Mouse (Mus musculus) embryonic facial prominence, embryonic 10.5 days (tissue): ENCODE measurements around the gene Fam19a1. TPM values are rescaled to one million over a fixed set of nuclear protein-coding genes. Genes with fewer than 3 reads are reported as not detected.

Experiments
- DNase-seq: peaks from one replicate; pipeline ENCODE4 v3.0.0-alpha.2; 2017; ENCODE audit warnings: low spot score
- H3K27ac ChIP-seq: fragments of 300-500 bp; sonication (generic); replicated peaks from 2 replicates; pipeline ENCODE4 v1.5.1; 2016; ENCODE audit warnings: mild to moderate bottlenecking
- H3K27me3 ChIP-seq: fragments of 300-500 bp; sonication (generic); replicated peaks from 2 replicates; pipeline ENCODE4 v1.6.1; 2016; ENCODE audit warnings: low read depth, mild to moderate bottlenecking; ENCODE audit not compliant: poor library complexity, severe bottlenecking
- H3K36me3 ChIP-seq: fragments of 300-500 bp; sonication (generic); replicated peaks from 2 replicates; pipeline ENCODE4 v1.6.1; 2016; ENCODE audit warnings: mild to moderate bottlenecking, moderate library complexity
- H3K4me1 ChIP-seq: fragments of 300-500 bp; sonication (generic); 2 replicates; pipeline ENCODE4 v1.6.1; 2016
- H3K4me3 ChIP-seq: fragments of 300-500 bp; sonication (generic); 2 replicates; pipeline ENCODE4 v1.5.1; 2016; ENCODE audit warnings: mild to moderate bottlenecking, moderate library complexity
- H3K9me3 ChIP-seq: fragments of 300-500 bp; sonication (generic); 2 replicates; pipeline ENCODE4 v1.6.1; 2016; ENCODE audit warnings: mild to moderate bottlenecking
- WGBS: fragments of 180-500 bp; shearing (Covaris S2); methylation state at CpG from one replicate; pipeline ENCODE4 v1.1.7; 2016; 5-methylcytosine and 5-hydroxymethylcytosine counted together
- polyA plus RNA-seq: library from polyadenylated mRNA; unstranded; fragments of >200 nt; fragmentation: Nextera tagmentation; extraction: Ambion mirVana; gene quantifications from 2 replicates; pipeline ENCODE4 v1.2.1, GENCODE M21; 2016

The Fam19a1 gene
- polyA plus RNA-seq, 1 experiment from 2014 or later: 0.82 TPM

DNA sequence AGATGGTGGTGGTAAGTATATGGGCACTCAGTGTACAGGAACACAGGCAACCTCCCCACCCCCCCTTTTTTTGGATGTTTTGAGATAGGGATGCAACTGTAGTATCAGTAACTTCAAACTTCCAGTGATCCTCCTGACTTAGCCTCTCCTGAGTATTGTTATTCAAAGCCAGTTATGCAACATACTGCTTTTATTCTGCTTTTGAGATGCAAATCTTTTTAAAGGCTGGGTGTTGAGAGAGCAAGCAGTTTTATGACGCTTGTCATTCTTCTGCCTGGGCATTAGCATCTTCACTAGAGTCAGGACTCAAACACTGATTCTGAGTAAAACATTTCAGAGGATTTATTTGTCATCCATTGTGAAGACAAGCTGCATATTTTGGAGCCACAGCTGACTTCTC, 271.5 kb downstream of the Fam19a1 start:
- 73% methylated on average over 1 of the region's 1 CpGs for WGBS
- no peak overlapping the region for H3K4me3 ChIP-seq
- no peaks in the 10 kb centered on the region for H3K36me3 ChIP-seq
- DNase-seq: no peak
- H3K4me1 ChIP-seq: no peaks in the 10 kb centered on the region
- no peak overlapping the region for H3K27ac ChIP-seq
- H3K27me3 ChIP-seq: no peaks in the 10 kb centered on the region
- no peaks in the 10 kb centered on the region for H3K9me3 ChIP-seq

DNA sequence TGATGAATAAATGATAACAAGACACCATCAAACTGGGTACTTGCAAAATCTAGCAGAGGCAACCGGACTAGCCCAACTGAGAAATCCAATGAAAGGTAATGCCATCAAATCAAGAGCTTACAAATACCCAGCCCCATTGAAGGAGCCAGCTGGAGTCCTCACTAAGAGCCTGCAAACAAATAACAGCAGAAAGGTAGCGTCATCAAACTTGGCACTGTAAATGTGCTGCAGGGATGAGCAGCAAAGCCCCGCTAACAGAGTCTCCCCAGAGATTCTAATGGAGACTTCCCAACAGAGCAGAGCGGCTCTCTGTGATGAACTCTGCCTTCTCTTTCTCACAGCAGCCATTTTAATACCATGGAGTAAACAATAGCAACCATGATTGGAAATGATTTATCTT, 305.9 kb downstream of the Fam19a1 start:
- Histone ChIP-seq H3K4me1 (no peaks in the 10 kb centered on the region), H3K27ac (no peak overlapping the region), H3K36me3 (no peaks in the 10 kb centered on the region), H3K9me3 (no peaks in the 10 kb centered on the region), H3K4me3 (no peak overlapping the region), H3K27me3 (no peaks in the 10 kb centered on the region)
- 76% methylated on average over 4 of the region's 4 CpGs for WGBS
- no peak for DNase-seq

DNA sequence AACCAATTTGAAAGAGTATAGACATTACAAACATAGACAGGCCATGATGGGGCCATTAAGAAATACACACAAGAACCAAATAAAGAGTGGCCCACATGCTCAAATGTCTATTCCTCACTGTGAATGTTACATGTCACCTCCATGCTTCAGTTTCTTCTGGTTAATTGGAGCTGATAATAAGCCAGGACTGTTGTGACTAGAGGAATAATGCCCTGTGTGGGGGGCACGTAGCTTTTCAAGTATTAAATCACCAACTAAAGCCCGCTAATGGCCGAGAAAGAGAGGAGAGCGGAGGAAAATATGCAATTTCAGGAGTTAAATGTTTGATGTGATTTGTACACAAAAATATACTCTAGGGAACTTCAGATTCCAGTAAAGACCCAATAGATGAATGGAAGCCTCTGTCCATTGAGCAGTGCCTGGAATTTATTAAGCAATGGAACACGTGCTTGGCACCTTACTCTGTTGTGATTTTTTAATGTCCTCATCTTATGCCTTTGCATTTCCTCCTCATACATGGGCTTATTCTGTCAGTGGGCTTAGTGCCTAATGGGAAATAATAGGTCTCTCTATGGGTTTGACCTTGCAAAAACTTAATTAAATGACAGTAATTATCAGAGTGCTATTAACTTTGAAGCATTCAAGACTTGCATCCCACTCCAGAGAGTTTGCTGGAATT, 306.9 kb downstream of the Fam19a1 start:
- Histone ChIP-seq H3K27me3 (no peaks in the 10 kb centered on the region), H3K4me1 (no peaks in the 10 kb centered on the region), H3K9me3 (no peaks in the 10 kb centered on the region), H3K4me3 (no peak overlapping the region), H3K27ac (no peak overlapping the region), H3K36me3 (no peaks in the 10 kb centered on the region)
- DNase-seq: no peak
- WGBS: 82% methylated on average over 5 of the region's 5 CpGs

DNA sequence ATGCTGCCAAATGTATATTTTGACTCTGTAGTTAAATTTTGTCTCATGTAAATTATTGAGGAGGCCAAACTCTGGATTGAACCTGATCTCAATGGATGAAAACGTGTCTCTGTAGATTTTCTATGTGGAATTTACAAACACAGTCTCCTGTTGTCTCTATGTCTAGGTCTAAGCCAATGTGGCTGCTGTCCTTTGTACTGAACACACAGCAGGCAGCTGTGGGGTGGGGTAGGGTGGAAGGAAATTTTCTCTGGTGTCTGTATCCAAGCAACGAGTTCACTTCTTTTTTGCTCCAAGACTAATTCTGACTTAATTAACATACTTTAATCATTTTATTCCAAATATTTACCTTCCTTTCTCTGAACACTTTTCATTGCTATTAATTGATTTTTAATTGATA, 307.6 kb downstream of the Fam19a1 start:
- Histone ChIP-seq H3K36me3 (no peaks in the 10 kb centered on the region), H3K9me3 (no peaks in the 10 kb centered on the region), H3K4me1 (no peaks in the 10 kb centered on the region), H3K27me3 (no peaks in the 10 kb centered on the region), H3K4me3 (no peak overlapping the region), H3K27ac (no peak overlapping the region)
- WGBS: 44% methylated on average over 2 of the region's 2 CpGs
- peak; percentile 27 for DNase-seq

DNA sequence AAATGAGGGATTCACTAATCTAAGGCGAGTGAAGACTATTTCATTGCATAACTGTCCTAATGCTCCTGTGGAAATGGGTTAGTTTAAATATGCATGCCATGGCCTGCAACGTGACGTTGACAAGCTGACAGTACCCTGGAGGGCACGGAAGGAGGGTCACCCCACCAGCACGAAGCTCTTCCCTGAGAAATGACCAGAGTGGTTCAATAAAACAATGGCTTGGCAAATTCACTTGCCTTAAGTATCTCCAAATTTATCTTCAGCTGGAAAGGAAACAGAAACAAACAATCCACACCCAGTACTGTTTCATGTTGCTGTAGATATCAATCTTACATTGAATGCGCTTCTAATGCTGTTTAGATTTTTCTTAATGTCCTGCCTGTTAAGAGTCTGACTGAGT, 316.4 kb downstream of the Fam19a1 start:
- Histone ChIP-seq H3K27ac (no peak overlapping the region), H3K4me3 (no peak overlapping the region), H3K9me3 (no peaks in the 10 kb centered on the region), H3K4me1 (no peaks in the 10 kb centered on the region), H3K27me3 (no peaks in the 10 kb centered on the region), H3K36me3 (no peaks in the 10 kb centered on the region)
- 74% methylated on average over 6 of the region's 6 CpGs for WGBS
- DNase-seq: no peak

DNA sequence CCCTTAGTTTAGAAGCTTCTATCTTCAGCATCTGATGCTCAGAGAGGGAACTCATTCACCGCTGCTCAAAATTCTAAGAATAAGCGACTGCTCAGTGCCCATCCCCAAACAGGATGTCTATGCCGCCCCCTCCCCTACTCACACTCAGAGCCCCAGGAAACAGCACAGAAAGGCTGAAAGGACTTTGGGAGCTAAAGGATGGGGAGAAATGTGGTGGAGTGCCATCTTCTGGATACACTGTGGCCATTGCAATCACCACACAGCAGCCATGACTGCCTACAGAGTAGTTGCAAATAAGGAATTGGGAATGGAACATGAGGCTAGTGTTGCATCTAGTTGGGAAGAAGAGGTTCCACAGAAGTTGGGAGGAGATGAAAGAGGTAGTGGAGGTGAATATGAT, 319.4 kb downstream of the Fam19a1 start:
- Histone ChIP-seq H3K27ac (no peak overlapping the region), H3K9me3 (no peaks in the 10 kb centered on the region), H3K27me3 (no peaks in the 10 kb centered on the region), H3K36me3 (no peaks in the 10 kb centered on the region), H3K4me3 (no peak overlapping the region), H3K4me1 (no peaks in the 10 kb centered on the region)
- WGBS: 70% methylated on average over 3 of the region's 3 CpGs
- DNase-seq: no peak

DNA sequence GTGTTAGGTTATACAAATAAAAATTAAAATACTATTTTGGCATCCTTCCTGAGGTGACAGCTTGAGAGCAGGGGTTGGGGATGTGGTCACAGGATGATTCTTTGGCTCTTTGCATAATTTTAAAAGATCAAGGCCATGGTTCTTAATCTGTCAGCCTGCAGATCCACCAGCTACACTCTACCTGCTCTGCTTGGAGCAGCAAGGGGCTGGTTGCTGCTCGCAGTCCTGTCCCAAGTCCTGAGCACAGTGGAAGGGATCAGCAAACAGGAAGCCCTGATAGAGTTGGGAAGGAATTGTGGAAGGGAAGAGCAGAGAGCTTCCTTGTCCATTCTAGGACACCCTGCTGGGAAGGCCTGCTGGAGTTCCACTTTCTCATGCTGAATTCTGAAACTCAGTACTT, 320.9 kb downstream of the Fam19a1 start:
- Histone ChIP-seq H3K27ac (no peak overlapping the region), H3K4me3 (no peak overlapping the region), H3K9me3 (no peaks in the 10 kb centered on the region), H3K36me3 (no peaks in the 10 kb centered on the region), H3K4me1 (no peaks in the 10 kb centered on the region), H3K27me3 (no peaks in the 10 kb centered on the region)
- DNase-seq: no peak
- 81% methylated on average over 1 of the region's 1 CpGs for whole genome bisulfite sequencing

DNA sequence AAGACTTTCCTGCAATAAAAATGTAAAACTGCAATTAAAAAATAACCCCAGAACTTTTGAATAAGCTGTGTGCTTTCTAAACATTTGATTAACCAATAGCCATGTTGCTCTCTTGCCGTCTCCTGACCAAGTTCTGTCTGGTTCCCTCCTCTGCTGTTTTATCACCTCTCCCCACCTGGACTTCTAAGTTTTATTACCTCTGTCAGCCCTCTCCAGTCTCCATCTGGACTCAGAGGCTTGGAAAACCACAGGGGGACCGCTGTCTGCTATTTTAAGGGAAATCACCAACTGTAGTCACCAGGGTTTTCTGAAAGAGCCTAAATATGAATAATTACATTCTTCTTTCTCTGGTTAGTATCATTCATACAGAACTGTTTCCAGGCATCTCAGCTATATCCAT, 322.6 kb downstream of the Fam19a1 start:
- Histone ChIP-seq H3K27ac (no peak overlapping the region), H3K27me3 (no peaks in the 10 kb centered on the region), H3K4me3 (no peak overlapping the region), H3K9me3 (no peaks in the 10 kb centered on the region), H3K4me1 (no peaks in the 10 kb centered on the region), H3K36me3 (no peaks in the 10 kb centered on the region)
- WGBS: 88% methylated on average over 2 of the region's 2 CpGs
- DNase-seq: no peak

DNA sequence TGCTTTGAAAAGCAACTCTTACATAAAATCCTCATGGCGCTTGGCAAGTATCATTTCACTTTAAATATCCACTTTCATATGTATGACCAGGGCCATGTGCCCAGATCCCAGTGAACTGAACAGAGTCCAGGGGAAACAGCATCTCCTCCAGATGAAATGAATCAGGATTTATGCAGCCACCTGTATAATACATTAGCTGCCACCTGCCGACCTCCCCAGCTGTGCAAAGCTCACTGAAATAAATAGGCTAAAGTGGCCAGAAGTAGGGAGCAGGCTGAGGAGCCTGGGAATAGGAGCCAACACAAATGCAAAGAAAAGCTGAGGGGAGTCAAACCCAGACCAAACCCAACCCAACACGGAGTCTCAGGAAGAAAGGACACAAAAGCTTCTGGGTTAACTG, 324.9 kb downstream of the Fam19a1 start:
- no peaks in the 10 kb centered on the region for H3K27me3 ChIP-seq
- no peaks in the 10 kb centered on the region for H3K4me1 ChIP-seq
- DNase-seq: no peak
- no peaks in the 10 kb centered on the region for H3K36me3 ChIP-seq
- WGBS: 71% methylated on average over 3 of the region's 3 CpGs
- H3K27ac ChIP-seq: no peak overlapping the region
- H3K9me3 ChIP-seq: no peaks in the 10 kb centered on the region
- no peak overlapping the region for H3K4me3 ChIP-seq

DNA sequence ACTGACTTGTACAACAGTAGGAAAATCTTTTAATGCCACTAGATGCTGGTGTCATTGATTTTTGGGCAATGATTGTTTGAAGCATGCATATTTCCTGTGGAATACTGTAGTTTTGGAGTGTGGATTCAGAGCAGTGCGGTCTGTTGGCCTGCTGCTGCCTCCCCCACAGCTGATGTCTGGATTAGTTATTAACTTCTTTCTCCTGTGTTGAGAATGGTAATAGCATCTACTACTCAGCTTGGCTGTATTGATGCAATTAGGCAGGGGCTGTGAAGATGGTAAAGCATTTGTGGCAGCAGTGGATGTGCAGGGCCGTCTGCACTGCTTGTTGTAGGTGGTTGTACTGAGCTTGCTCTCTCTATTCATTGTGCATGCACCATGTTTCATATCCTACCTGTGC, 326.5 kb downstream of the Fam19a1 start:
- H3K4me3 ChIP-seq: no peak overlapping the region
- no peaks in the 10 kb centered on the region for H3K4me1 ChIP-seq
- no peaks in the 10 kb centered on the region for H3K9me3 ChIP-seq
- no peak for DNase-seq
- H3K27ac ChIP-seq: no peak overlapping the region
- no peaks in the 10 kb centered on the region for H3K27me3 ChIP-seq
- 86% methylated on average over 2 of the region's 2 CpGs for WGBS
- no peaks in the 10 kb centered on the region for H3K36me3 ChIP-seq

DNA sequence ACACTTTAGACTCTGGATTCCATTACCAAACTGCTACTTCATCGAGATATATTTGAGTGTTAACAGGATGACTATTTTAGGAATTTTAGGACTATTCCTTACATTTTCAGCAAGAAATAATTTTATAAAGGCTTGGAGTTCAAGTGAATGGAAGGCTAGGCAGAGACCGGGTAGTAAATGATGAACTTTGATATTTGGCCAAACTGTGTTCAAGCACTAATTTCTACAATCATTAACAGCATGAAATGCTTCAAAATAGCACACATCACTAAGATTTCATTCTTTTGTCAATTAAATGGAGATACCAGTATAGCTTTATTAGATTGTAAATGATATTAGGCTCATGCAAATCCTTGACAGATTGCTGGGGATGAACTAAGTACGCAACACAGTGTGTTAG, 329.0 kb downstream of the Fam19a1 start:
- Histone ChIP-seq H3K4me1 (no peaks in the 10 kb centered on the region), H3K27me3 (no peaks in the 10 kb centered on the region), H3K36me3 (no peaks in the 10 kb centered on the region), H3K4me3 (no peak overlapping the region), H3K9me3 (no peaks in the 10 kb centered on the region), H3K27ac (no peak overlapping the region)
- no peak for DNase-seq
- 93% methylated on average over 3 of the region's 3 CpGs for WGBS

DNA sequence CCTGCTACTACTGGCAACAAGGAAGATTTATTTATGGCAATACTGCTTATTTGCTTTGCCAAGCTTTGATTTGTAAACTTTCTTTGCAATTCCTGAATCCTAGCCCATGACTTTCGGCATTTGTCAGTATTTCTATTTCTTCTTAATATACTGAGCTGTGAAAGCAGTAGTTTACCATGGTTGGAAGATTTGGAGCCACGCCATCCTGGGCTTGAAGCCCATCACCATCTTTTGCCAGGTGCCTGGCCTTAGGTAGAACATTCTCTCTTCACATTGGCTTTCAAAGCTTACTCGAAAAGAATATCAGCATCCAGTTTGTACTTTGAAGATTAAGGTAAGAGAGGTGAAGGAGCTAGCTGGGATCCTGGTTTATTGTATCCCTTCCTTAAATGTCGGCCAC, 334.5 kb downstream of the Fam19a1 start:
- 89% methylated on average over 4 of the region's 4 CpGs for WGBS
- DNase-seq: no peak

DNA sequence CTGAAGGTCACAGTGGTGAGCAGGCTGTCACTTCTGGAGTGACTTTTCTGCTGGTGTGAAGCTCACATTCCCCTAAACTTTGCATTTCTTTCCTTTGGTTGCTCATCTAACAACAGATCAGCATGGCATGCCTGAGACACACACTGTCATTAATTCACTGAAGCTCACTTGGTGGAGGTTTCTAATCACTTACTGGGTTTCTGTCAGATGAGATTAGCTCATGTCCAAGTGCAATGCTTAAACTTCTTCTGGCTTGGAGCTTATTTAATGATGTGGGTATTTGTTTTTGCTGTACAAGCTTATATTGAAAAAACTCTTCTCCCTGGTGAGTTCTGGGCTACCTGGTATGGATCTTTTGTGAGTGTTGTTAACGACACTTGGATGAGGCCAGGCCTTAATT, 343.3 kb downstream of the Fam19a1 start:
- 70% methylated on average over 1 of the region's 1 CpGs for WGBS
- Histone ChIP-seq H3K27ac (no peak overlapping the region), H3K4me3 (no peak overlapping the region), H3K9me3 (no peaks in the 10 kb centered on the region), H3K27me3 (no peaks in the 10 kb centered on the region), H3K36me3 (no peaks in the 10 kb centered on the region), H3K4me1 (peaks cover 5% of the 10 kb centered on the region)
- DNase-seq: no peak

More for the DNA sequence above, 334.5 kb downstream of the Fam19a1 start:
- H3K36me3 ChIP-seq: no peaks in the 10 kb centered on the region
- no peaks in the 10 kb centered on the region for H3K27me3 ChIP-seq
- H3K9me3 ChIP-seq: no peaks in the 10 kb centered on the region
- H3K4me3 ChIP-seq: no peak overlapping the region
- H3K27ac ChIP-seq: no peak overlapping the region
- H3K4me1 ChIP-seq: no peaks in the 10 kb centered on the region
